Mouse (Mus musculus): ENCODE data around the gene Ilf2. TPM values are rescaled to one million over a fixed set of nuclear protein-coding genes. Genes with fewer than 3 reads are reported as not detected.
A peak's percentile ranks its signal among the peaks of the same experiment; 100 is the strongest.

Gene Ilf2
- polyA plus RNA-seq, 1 experiment from 2014 or later: 151 TPM

- Histone ChIP-seq H3K27me3 (ENCODE audit: control insufficient read depth, insufficient read depth, low read length) (no peaks in the 10 kb centered on the region), H3K4me2 (no peak overlapping the region), H3K4me3 (ENCODE audit: low read depth, low read length) (no peak overlapping the region), H3K9ac (ENCODE audit: low read depth, low read length) (no peak overlapping the region), H3K9me3 (replicated peaks; ENCODE audit: control insufficient read depth, low read length) (no peaks in the 10 kb centered on the region), H3K4me1 (ENCODE audit: control insufficient read depth, insufficient read depth, low read length) (peaks cover 5% of the 10 kb centered on the region), H3K27ac (ENCODE audit: low read depth, low read length) (no peak overlapping the region), H3K36me3 (ENCODE audit: control insufficient read depth, insufficient read depth, low read length) (no peaks in the 10 kb centered on the region)
- ATAC-seq (replicated peaks; ENCODE audit: insufficient number of reproducible peaks, low FRiP score, low TSS enrichment): no peak
- 61% methylated on average over 4 of the region's 4 CpGs for WGBS (ENCODE audit: insufficient replicate concordance)
Observed at GRCm38 (mm10) chr3:90437131-90437530, 38.8 kb upstream of the Ilf2 start.

GRCm38 (mm10) chr3:90440756-90441155 is 35.2 kb upstream of the Ilf2 start:
- WGBS (ENCODE audit: insufficient replicate concordance): 76% methylated on average over 2 of the region's 2 CpGs
- no peak for ATAC-seq (replicated peaks; ENCODE audit: insufficient number of reproducible peaks, low FRiP score, low TSS enrichment)
- Histone ChIP-seq H3K4me1 (ENCODE audit: control insufficient read depth, insufficient read depth, low read length) (peaks cover 3% of the 10 kb centered on the region), H3K27ac (ENCODE audit: low read depth, low read length) (no peak overlapping the region), H3K36me3 (ENCODE audit: control insufficient read depth, insufficient read depth, low read length) (no peaks in the 10 kb centered on the region), H3K9ac (ENCODE audit: low read depth, low read length) (no peak overlapping the region), H3K27me3 (ENCODE audit: control insufficient read depth, insufficient read depth, low read length) (no peaks in the 10 kb centered on the region), H3K4me2 (no peak overlapping the region), H3K9me3 (replicated peaks; ENCODE audit: control insufficient read depth, low read length) (0 out of 2 replicates have a peak, but pooled peaks cover 2% of the 10 kb centered on the region), H3K4me3 (ENCODE audit: low read depth, low read length) (no peak overlapping the region)

- Histone ChIP-seq H3K9me3 (replicated peaks; ENCODE audit: control insufficient read depth, low read length) (0 out of 2 replicates have a peak, but pooled peaks cover 2% of the 10 kb centered on the region), H3K27me3 (ENCODE audit: control insufficient read depth, insufficient read depth, low read length) (no peaks in the 10 kb centered on the region), H3K36me3 (ENCODE audit: control insufficient read depth, insufficient read depth, low read length) (no peaks in the 10 kb centered on the region), H3K27ac (ENCODE audit: low read depth, low read length) (no peak overlapping the region), H3K4me2 (no peak overlapping the region), H3K9ac (ENCODE audit: low read depth, low read length) (no peak overlapping the region), H3K4me1 (ENCODE audit: control insufficient read depth, insufficient read depth, low read length) (peaks cover 5% of the 10 kb centered on the region), H3K4me3 (ENCODE audit: low read depth, low read length) (no peak overlapping the region)
- 86% methylated on average over 3 of the region's 3 CpGs for WGBS (ENCODE audit: insufficient replicate concordance)
- no peak for ATAC-seq (replicated peaks; ENCODE audit: insufficient number of reproducible peaks, low FRiP score, low TSS enrichment)
Observed at GRCm38 (mm10) chr3:90443977-90444376, 31.9 kb upstream of the Ilf2 start.

GRCm38 (mm10) chr3:90445417-90446200 is 30.3 kb upstream of the Ilf2 start:
- peak overlapping the region; percentile 83 for H3K27ac ChIP-seq (ENCODE audit: low read depth, low read length)
- no peaks in the 10 kb centered on the region for H3K36me3 ChIP-seq (ENCODE audit: control insufficient read depth, insufficient read depth, low read length)
- H3K4me3 ChIP-seq (ENCODE audit: low read depth, low read length): no peak overlapping the region; the same call in 1 of the 2 replicates
- H3K27me3 ChIP-seq (ENCODE audit: control insufficient read depth, insufficient read depth, low read length): no peaks in the 10 kb centered on the region
- no peak overlapping the region for H3K9ac ChIP-seq (ENCODE audit: low read depth, low read length)
- ATAC-seq (replicated peaks; ENCODE audit: insufficient number of reproducible peaks, low FRiP score, low TSS enrichment): no peak
- peaks cover 7% of the 10 kb centered on the region for H3K4me1 ChIP-seq (ENCODE audit: control insufficient read depth, insufficient read depth, low read length)
- H3K9me3 ChIP-seq (replicated peaks; ENCODE audit: control insufficient read depth, low read length): 0 out of 2 replicates have a peak, but pooled peaks cover 2% of the 10 kb centered on the region
- peak overlapping the region; percentile 49 for H3K4me2 ChIP-seq
- 64% methylated on average over 11 of the region's 11 CpGs for WGBS (ENCODE audit: insufficient replicate concordance)

GRCm38 (mm10) chr3:90446389-90447122 is 29.4 kb upstream of the Ilf2 start:
- H3K27me3 ChIP-seq (ENCODE audit: control insufficient read depth, insufficient read depth, low read length): no peaks in the 10 kb centered on the region
- peak overlapping the region; percentile 44 for H3K9ac ChIP-seq (ENCODE audit: low read depth, low read length)
- H3K4me1 ChIP-seq (ENCODE audit: control insufficient read depth, insufficient read depth, low read length): peaks cover 14% of the 10 kb centered on the region
- ATAC-seq (replicated peaks; ENCODE audit: insufficient number of reproducible peaks, low FRiP score, low TSS enrichment): peak; percentile 90
- H3K27ac ChIP-seq (ENCODE audit: low read depth, low read length): peak overlapping the region; percentile 83
- peak overlapping the region; percentile 19 for H3K4me3 ChIP-seq (ENCODE audit: low read depth, low read length)
- H3K36me3 ChIP-seq (ENCODE audit: control insufficient read depth, insufficient read depth, low read length): no peaks in the 10 kb centered on the region
- H3K9me3 ChIP-seq (replicated peaks; ENCODE audit: control insufficient read depth, low read length): 0 out of 2 replicates have a peak, but pooled peaks cover 2% of the 10 kb centered on the region
- H3K4me2 ChIP-seq: peak overlapping the region; percentile 49
- WGBS (ENCODE audit: insufficient replicate concordance): 2% methylated on average over 17 of the region's 17 CpGs

- Histone ChIP-seq H3K9ac (ENCODE audit: low read depth, low read length) (peak overlapping the region; percentile 44), H3K36me3 (ENCODE audit: control insufficient read depth, insufficient read depth, low read length) (no peaks in the 10 kb centered on the region), H3K9me3 (replicated peaks; ENCODE audit: control insufficient read depth, low read length) (0 out of 2 replicates have a peak, but pooled peaks cover 2% of the 10 kb centered on the region), H3K27me3 (ENCODE audit: control insufficient read depth, insufficient read depth, low read length) (no peaks in the 10 kb centered on the region), H3K4me3 (ENCODE audit: low read depth, low read length) (0 out of 2 replicates have a peak overlapping the region, but pooled peaks have one; percentile 19), H3K4me2 (peak overlapping the region; percentile 49), H3K27ac (ENCODE audit: low read depth, low read length) (peak overlapping the region; percentile 83), H3K4me1 (ENCODE audit: control insufficient read depth, insufficient read depth, low read length) (peaks cover 14% of the 10 kb centered on the region)
- 32% methylated on average over 7 of the region's 7 CpGs for WGBS (ENCODE audit: insufficient replicate concordance)
- no peak for ATAC-seq (replicated peaks; ENCODE audit: insufficient number of reproducible peaks, low FRiP score, low TSS enrichment)
Observed at GRCm38 (mm10) chr3:90447123-90447494, 28.8 kb upstream of the Ilf2 start.

- Histone ChIP-seq H3K27me3 (ENCODE audit: control insufficient read depth, insufficient read depth, low read length) (no peaks in the 10 kb centered on the region), H3K4me2 (no peak overlapping the region), H3K27ac (ENCODE audit: low read depth, low read length) (0 out of 2 replicates have a peak overlapping the region, but pooled peaks have one; percentile 83), H3K4me1 (ENCODE audit: control insufficient read depth, insufficient read depth, low read length) (peaks cover 14% of the 10 kb centered on the region), H3K4me3 (ENCODE audit: low read depth, low read length) (no peak overlapping the region), H3K9me3 (replicated peaks; ENCODE audit: control insufficient read depth, low read length) (0 out of 2 replicates have a peak, but pooled peaks cover 2% of the 10 kb centered on the region), H3K9ac (ENCODE audit: low read depth, low read length) (no peak overlapping the region), H3K36me3 (ENCODE audit: control insufficient read depth, insufficient read depth, low read length) (no peaks in the 10 kb centered on the region)
- ATAC-seq (replicated peaks; ENCODE audit: insufficient number of reproducible peaks, low FRiP score, low TSS enrichment): no peak
- WGBS (ENCODE audit: insufficient replicate concordance): 44% methylated on average over 6 of the region's 6 CpGs
Observed at GRCm38 (mm10) chr3:90448626-90449025, 27.3 kb upstream of the Ilf2 start.

GRCm38 (mm10) chr3:90450874-90451273 is 25.1 kb upstream of the Ilf2 start:
- WGBS (ENCODE audit: insufficient replicate concordance): 25% methylated on average over 11 of the region's 12 CpGs
- ATAC-seq (replicated peaks; ENCODE audit: insufficient number of reproducible peaks, low FRiP score, low TSS enrichment): no peak
- peak overlapping the region; percentile 20 for H3K4me3 ChIP-seq (ENCODE audit: low read depth, low read length)
- no peaks in the 10 kb centered on the region for H3K36me3 ChIP-seq (ENCODE audit: control insufficient read depth, insufficient read depth, low read length)
- H3K4me1 ChIP-seq (ENCODE audit: control insufficient read depth, insufficient read depth, low read length): peaks cover 10% of the 10 kb centered on the region
- peak overlapping the region; percentile 53 for H3K4me2 ChIP-seq
- H3K27ac ChIP-seq (ENCODE audit: low read depth, low read length): peak overlapping the region; percentile 31; the same call in 1 of the 2 replicates
- H3K27me3 ChIP-seq (ENCODE audit: control insufficient read depth, insufficient read depth, low read length): no peaks in the 10 kb centered on the region
- peak overlapping the region; percentile 39; the same call in 1 of the 2 replicates for H3K9ac ChIP-seq (ENCODE audit: low read depth, low read length)
- no peaks in the 10 kb centered on the region for H3K9me3 ChIP-seq (replicated peaks; ENCODE audit: control insufficient read depth, low read length)
